Mouse (Mus musculus): ENCODE data around the gene Anapc15. TPM values are rescaled to one million over a fixed set of nuclear protein-coding genes. Genes with fewer than 3 reads are reported as not detected.

Anapc15 gene
- polyA plus RNA-seq, 1 experiment from 2014 or later = 28.5 TPM

DNA sequence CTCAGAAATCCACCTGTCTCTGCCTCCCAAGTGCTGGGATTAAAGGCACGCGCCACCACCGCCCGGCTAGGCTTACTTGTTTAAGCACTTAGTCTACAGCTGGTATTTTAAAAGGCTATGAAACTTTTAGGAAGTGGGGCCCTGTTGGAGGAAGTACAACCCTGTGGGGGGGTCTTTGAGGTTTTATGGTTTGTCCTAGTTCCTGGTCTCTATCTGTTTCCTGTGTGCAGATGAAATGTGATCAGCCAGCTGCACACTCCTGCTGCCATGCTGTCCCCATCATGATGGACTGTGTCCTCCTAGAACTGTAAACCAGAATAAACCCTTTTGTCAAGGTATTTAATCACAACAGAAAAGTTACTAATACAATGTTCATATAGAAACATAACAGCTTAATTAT, 20.6 kb downstream of the Anapc15 start:
- Histone ChIP-seq H3K27me3 (ENCODE audit: insufficient read depth, low read length) (no peaks in the 10 kb centered on the region), H3K4me3 (ENCODE audit: low read depth, low read length) (no peak overlapping the region), H3K27ac (ENCODE audit: low read depth) (no peak overlapping the region), H3K9ac (replicated peaks) (no peak overlapping the region), H3K36me3 (replicated peaks; ENCODE audit: insufficient read depth, low read length) (no peaks in the 10 kb centered on the region), H3K4me1 (ENCODE audit: insufficient read depth) (no peaks in the 10 kb centered on the region), H3K4me2 (ENCODE audit: low read depth, low read length) (no peak overlapping the region), H3K9me3 (ENCODE audit: low read length) (no peaks in the 10 kb centered on the region)
- DNase-seq (no peak), ATAC-seq (no peak)
- TF ChIP-seq CTCF (IDR thresholded peaks at IDR 0.05; ENCODE audit: low read depth) (no peak), EP300 (IDR thresholded peaks at IDR 0.05; ENCODE audit: low read depth) (no peak)
- WGBS (ENCODE audit: insufficient replicate concordance) = 88% methylated on average over 4 of the region's 4 CpGs

DNA sequence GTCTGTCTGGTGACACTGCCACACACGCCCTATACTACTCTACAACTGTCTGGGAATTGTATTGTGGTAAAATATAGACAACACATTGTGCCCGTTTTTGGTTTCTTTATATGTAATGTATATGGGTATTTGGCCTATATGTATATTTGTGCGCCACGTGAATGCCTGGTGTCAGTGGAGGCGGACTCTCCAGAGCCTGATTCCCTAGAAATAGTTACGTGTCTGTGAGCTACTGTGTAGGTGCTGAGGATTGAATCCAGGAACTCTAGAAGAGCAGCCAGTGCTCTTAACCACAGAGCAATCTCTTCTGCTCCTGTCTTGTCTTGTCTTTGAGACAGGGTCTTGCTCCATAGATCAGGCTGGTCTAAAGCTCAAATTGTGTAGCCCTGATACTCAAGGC, 22.8 kb downstream of the Anapc15 start:
- Histone ChIP-seq H3K4me3 (ENCODE audit: low read depth, low read length) (no peak overlapping the region), H3K9me3 (ENCODE audit: low read length) (no peaks in the 10 kb centered on the region), H3K27ac (ENCODE audit: low read depth) (no peak overlapping the region), H3K9ac (replicated peaks) (no peak overlapping the region), H3K4me1 (ENCODE audit: insufficient read depth) (no peaks in the 10 kb centered on the region), H3K4me2 (ENCODE audit: low read depth, low read length) (no peak overlapping the region), H3K36me3 (replicated peaks; ENCODE audit: insufficient read depth, low read length) (no peaks in the 10 kb centered on the region), H3K27me3 (ENCODE audit: insufficient read depth, low read length) (no peaks in the 10 kb centered on the region)
- 84% methylated on average over 6 of the region's 6 CpGs for WGBS (ENCODE audit: insufficient replicate concordance)
- TF ChIP-seq CTCF (IDR thresholded peaks at IDR 0.05; ENCODE audit: low read depth) = no peak
- no peak for TF ChIP-seq EP300 (IDR thresholded peaks at IDR 0.05; ENCODE audit: low read depth)
- DNase-seq (no peak), ATAC-seq (no peak)

DNA sequence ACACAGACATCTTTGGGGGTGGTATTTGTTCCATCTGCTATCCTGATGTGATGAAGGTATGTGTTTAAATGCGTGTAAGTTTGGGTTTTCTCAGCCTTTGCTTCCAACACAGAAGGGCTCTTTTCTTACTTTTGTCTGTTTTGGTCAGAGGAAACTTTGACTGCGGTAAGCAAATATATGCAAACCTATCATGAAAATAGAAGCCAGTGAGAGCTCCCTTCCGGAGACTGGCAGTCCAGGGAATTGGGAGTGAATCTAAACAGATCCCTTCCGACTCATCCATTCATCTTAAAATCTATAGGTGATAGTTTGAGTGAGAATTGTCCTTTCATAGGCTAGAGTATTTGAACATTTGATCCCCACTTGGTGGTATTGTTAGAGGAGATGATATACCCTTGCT, 24.9 kb downstream of the Anapc15 start:
- Histone ChIP-seq H3K36me3 (replicated peaks; ENCODE audit: insufficient read depth, low read length) (no peaks in the 10 kb centered on the region), H3K9me3 (ENCODE audit: low read length) (no peaks in the 10 kb centered on the region), H3K4me1 (ENCODE audit: insufficient read depth) (no peaks in the 10 kb centered on the region), H3K27ac (ENCODE audit: low read depth) (no peak overlapping the region), H3K9ac (replicated peaks) (no peak overlapping the region), H3K27me3 (ENCODE audit: insufficient read depth, low read length) (no peaks in the 10 kb centered on the region), H3K4me2 (ENCODE audit: low read depth, low read length) (no peak overlapping the region), H3K4me3 (ENCODE audit: low read depth, low read length) (no peak overlapping the region)
- no peak for ATAC-seq
- no peak for DNase-seq
- TF ChIP-seq EP300 (IDR thresholded peaks at IDR 0.05; ENCODE audit: low read depth) = no peak
- no peak for TF ChIP-seq CTCF (IDR thresholded peaks at IDR 0.05; ENCODE audit: low read depth)
- 77% methylated on average over 4 of the region's 4 CpGs for WGBS (ENCODE audit: insufficient replicate concordance)

DNA sequence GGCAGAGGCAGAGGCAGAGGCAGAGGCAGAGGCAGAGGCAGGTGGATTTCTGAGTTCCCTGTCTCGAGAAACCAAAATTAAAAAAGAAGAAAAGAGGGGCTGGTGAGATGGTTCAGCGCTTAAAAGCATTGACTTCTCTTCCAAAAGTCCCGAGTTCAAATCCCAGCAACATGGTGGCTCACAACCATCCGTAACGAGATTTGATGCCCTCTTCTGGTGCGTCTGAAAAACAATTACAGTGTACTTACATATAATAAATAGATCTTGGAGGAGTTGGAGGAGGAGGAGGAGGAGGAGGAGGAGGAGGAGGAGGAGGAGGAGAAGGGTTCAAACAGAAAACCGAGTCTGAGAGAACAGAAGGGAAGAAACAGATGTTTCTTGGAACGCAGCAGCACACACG, 32.2 kb downstream of the Anapc15 start:
- no peak for ATAC-seq
- WGBS (ENCODE audit: insufficient replicate concordance) = 31% methylated on average over 9 of the region's 9 CpGs

DNA sequence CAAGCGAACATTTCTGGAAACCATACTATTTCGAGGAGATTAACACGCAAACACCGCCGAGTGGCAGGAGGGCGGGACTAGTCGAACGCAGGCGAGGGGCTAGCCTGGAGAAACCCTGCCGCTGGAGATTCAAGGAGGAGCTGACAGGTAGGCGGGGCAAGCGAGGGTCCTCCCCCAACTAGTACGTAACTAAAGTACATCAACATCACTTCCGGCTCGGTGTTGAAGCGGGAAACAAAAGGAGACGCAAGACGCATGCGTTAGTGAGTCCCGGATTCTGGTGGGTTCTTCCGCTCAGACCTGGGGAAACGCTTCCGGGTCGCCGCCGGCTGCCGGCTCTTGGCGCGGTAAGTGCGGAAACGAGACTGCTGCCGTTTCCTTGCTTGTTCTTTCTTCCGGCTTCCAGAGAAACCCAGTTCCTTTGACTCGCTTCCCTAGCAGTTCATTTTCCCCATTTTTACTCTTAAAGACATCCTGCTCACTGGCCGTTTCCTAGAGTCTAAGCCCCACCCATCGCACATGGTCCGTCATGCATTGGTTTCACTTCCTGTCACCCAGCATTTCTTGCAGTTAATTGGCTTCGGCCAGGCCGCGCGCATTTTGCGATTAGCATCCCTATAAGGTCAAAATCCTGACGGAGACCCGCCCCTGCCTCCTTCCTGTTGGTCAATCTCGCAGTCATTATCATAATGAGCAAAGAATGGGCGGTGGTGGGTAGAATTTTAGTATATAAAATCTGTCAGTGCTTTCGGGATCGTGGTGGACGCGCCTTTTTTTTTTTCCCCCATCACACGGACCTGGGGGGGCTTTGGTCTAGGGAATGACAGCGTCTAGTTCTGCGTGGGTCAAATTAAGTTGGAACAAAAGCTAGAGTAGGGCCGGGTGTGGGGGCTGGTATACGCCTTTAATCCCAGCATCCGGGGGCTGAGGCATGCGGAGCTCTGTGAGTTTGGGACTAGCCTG, 32.9 kb downstream of the Anapc15 start:
- peak; percentile 96 for DNase-seq
- peak; percentile 98 for ATAC-seq
- WGBS (ENCODE audit: insufficient replicate concordance) = under 1% methylated on average over 57 of the region's 57 CpGs
- Histone ChIP-seq H3K4me1 (ENCODE audit: insufficient read depth) (peaks cover 9% of the 10 kb centered on the region), H3K4me2 (ENCODE audit: low read depth, low read length) (peak overlapping the region; percentile 78), H3K9me3 (ENCODE audit: low read length) (no peaks in the 10 kb centered on the region), H3K9ac (replicated peaks) (peak overlapping the region; percentile 69), H3K36me3 (replicated peaks; ENCODE audit: insufficient read depth, low read length) (no peaks in the 10 kb centered on the region), H3K27ac (ENCODE audit: low read depth) (peak overlapping the region; percentile 84), H3K4me3 (ENCODE audit: low read depth, low read length) (peak overlapping the region; percentile 76), H3K27me3 (ENCODE audit: insufficient read depth, low read length) (no peaks in the 10 kb centered on the region)
- peak; percentile 80 for TF ChIP-seq EP300 (IDR thresholded peaks at IDR 0.05; ENCODE audit: low read depth)
- TF ChIP-seq CTCF (IDR thresholded peaks at IDR 0.05; ENCODE audit: low read depth) = no peak

More for the DNA sequence above, 32.2 kb downstream of the Anapc15 start:
- Histone ChIP-seq H3K9ac (replicated peaks) (peak overlapping the region; percentile 69), H3K4me1 (ENCODE audit: insufficient read depth) (peaks cover 9% of the 10 kb centered on the region), H3K36me3 (replicated peaks; ENCODE audit: insufficient read depth, low read length) (no peaks in the 10 kb centered on the region), H3K4me3 (ENCODE audit: low read depth, low read length) (peak overlapping the region; percentile 76), H3K27ac (ENCODE audit: low read depth) (peak overlapping the region; percentile 84), H3K27me3 (ENCODE audit: insufficient read depth, low read length) (no peaks in the 10 kb centered on the region), H3K4me2 (ENCODE audit: low read depth, low read length) (peak overlapping the region; percentile 78), H3K9me3 (ENCODE audit: low read length) (no peaks in the 10 kb centered on the region)
- TF ChIP-seq CTCF (IDR thresholded peaks at IDR 0.05; ENCODE audit: low read depth) (no peak), EP300 (IDR thresholded peaks at IDR 0.05; ENCODE audit: low read depth) (no peak)
- DNase-seq = no peak

DNA sequence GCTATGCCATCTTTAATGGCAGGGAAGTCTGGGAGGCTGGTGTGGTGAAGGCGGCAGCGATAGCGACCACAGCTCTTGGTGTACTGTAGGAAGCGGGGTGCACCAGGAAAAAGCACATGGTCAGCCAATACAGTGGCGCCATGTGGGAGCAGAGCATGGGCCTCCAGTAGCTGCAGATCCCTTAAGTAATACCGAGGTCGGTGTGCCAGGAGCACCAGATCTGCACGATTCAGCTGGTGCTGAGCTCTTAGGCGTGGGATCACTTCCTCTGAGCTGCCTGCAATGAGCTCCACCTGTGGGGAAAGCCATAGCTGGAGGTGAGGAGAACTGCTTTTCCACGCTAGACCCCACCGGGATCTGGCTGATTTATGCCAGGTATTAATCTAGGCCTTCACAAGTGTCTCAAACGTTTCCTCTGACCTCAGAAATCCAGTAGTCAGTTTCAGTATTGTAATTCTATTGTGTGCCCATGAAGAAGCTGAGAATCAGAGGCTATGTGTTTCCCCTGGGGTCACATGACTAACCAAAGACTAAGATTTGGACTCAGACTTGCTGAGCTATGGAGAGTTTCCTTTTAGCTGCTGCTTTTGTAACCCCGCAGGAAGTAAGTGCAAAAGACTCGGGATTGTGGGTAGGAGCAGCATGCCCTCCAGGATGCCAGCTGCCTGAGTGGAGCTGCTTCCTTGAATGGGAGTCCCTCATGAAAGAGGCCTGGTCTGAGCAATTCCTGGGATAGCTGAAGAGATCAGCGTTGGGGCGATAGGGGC, 37.0 kb downstream of the Anapc15 start:
- H3K9ac ChIP-seq (replicated peaks) = no peak overlapping the region
- ATAC-seq (no peak), DNase-seq (no peak)
- H3K9me3 ChIP-seq (ENCODE audit: low read length) = no peaks in the 10 kb centered on the region
- 77% methylated on average over 16 of the region's 16 CpGs for WGBS (ENCODE audit: insufficient replicate concordance)
- H3K27me3 ChIP-seq (ENCODE audit: insufficient read depth, low read length) = no peaks in the 10 kb centered on the region
- TF ChIP-seq EP300 (IDR thresholded peaks at IDR 0.05; ENCODE audit: low read depth) = no peak
- TF ChIP-seq CTCF (IDR thresholded peaks at IDR 0.05; ENCODE audit: low read depth) = no peak
- H3K36me3 ChIP-seq (replicated peaks; ENCODE audit: insufficient read depth, low read length) = no peaks in the 10 kb centered on the region
- H3K4me3 ChIP-seq (ENCODE audit: low read depth, low read length) = no peak overlapping the region
- H3K27ac ChIP-seq (ENCODE audit: low read depth) = peak overlapping the region; percentile 53; the same call in 1 of the 2 replicates
- peaks cover 17% of the 10 kb centered on the region for H3K4me1 ChIP-seq (ENCODE audit: insufficient read depth)
- H3K4me2 ChIP-seq (ENCODE audit: low read depth, low read length) = no peak overlapping the region

Data from liver, postnatal 0 days (tissue).